Mouse (Mus musculus) lung, postnatal 0 days (tissue): ENCODE data around the gene Aldh18a1. TPM values are rescaled to one million over a fixed set of nuclear protein-coding genes. Genes with fewer than 3 reads are reported as not detected.
"Not testable (repeated sequence)": the region's sequence is repeated elsewhere in the genome, so short reads cannot be mapped to it uniquely, and the experiment has no call there.

ENCODE experiments used
- ATAC-seq: fragments of 200-750 bp; cut with Nextera tagmentation; 2 replicates; pipeline ENCODE4 v1.8.0; 2017; ENCODE audit warnings: moderate library complexity
- DNase-seq: peaks from one replicate; pipeline ENCODE4 v3.0.0-alpha.2; 2016; ENCODE audit warnings: low spot score
- H3K27ac ChIP-seq: fragments of 300-500 bp; sonication (generic); 2 replicates; pipeline ENCODE4 v1.5.1; 2014; ENCODE audit warnings: antibody characterized with exemption, mild to moderate bottlenecking, low read length, mixed read lengths
- H3K27me3 ChIP-seq: fragments of 300-500 bp; sonication (generic); replicated peaks from 2 replicates; pipeline ENCODE4 v1.6.1; 2014; ENCODE audit warnings: low read length, mixed read lengths; ENCODE audit not compliant: insufficient read depth
- H3K36me3 ChIP-seq: fragments of 300-500 bp; sonication (generic); 2 replicates; pipeline ENCODE4 v1.6.1; 2014; ENCODE audit warnings: low read length, mixed read lengths; ENCODE audit not compliant: insufficient read depth
- H3K4me1 ChIP-seq: fragments of 300-500 bp; sonication (generic); 2 replicates; pipeline ENCODE4 v1.6.1; 2014; ENCODE audit warnings: antibody characterized with exemption, low read depth, low read length, mixed read lengths; ENCODE audit not compliant: insufficient read depth
- H3K4me2 ChIP-seq: fragments of 300-500 bp; sonication (generic); replicated peaks from 2 replicates; pipeline ENCODE4 v1.6.1; 2014; ENCODE audit warnings: low read depth, mild to moderate bottlenecking, low read length, moderate library complexity, mixed read lengths
- H3K4me3 ChIP-seq: fragments of 300-500 bp; sonication (generic); 2 replicates; pipeline ENCODE4 v1.5.1; 2014; ENCODE audit warnings: low read depth, low read length
- H3K9ac ChIP-seq: fragments of 300-500 bp; sonication (generic); replicated peaks from 2 replicates; pipeline ENCODE4 v1.6.1; 2014; ENCODE audit warnings: low read depth, mild to moderate bottlenecking
- H3K9me3 ChIP-seq: fragments of 300-500 bp; sonication (generic); 2 replicates; pipeline ENCODE4 v1.6.1; 2016; ENCODE audit warnings: low read length, mixed read lengths
- CTCF ChIP-seq: IDR thresholded peaks from 2 replicates; pipeline ENCODE4 v1.5.1; 2016; ENCODE audit warnings: antibody characterized with exemption, mild to moderate bottlenecking
- EP300 ChIP-seq: IDR thresholded peaks from 2 replicates; pipeline ENCODE4 v1.6.1; 2016; ENCODE audit warnings: antibody characterized with exemption, mild to moderate bottlenecking, control low read depth
- WGBS: fragments of 180-500 bp; shearing (Covaris S2); extraction: QIAGEN DNeasy Blood & Tissue Kit; methylation state at CpG from one replicate; pipeline ENCODE4 v1.1.7; 2014; 5-methylcytosine and 5-hydroxymethylcytosine counted together
- polyA plus RNA-seq: library from polyadenylated mRNA; unstranded; fragments of >200 nt; fragmentation: Nextera tagmentation; extraction: Ambion mirVana; gene quantifications from 2 replicates; pipeline ENCODE4 v1.2.1, GENCODE M21; 2015

Gene Aldh18a1
- polyA plus RNA-seq, 1 experiment from 2014 or later: 11.1 TPM

- DNase-seq (peak; percentile 99), ATAC-seq (peak; percentile 100)
- Histone ChIP-seq H3K27ac (no peak within 1 kb of the TSS), H3K4me3 (peak within 1 kb of the TSS; percentile 58), H3K4me1 (no peaks in the 10 kb centered on the region), H3K27me3 (no peaks in the 10 kb centered on the region), H3K4me2 (peak within 1 kb of the TSS; percentile 66), H3K9me3 (no peaks in the 10 kb centered on the region), H3K9ac (peak within 1 kb of the TSS; percentile 13; the same call in 1 of the 2 replicates), H3K36me3 (peaks cover 4% of the 10 kb centered on the region; the same call in 1 of the 2 replicates)
- TF ChIP-seq EP300 (no peak), CTCF (peak; percentile 98)
- under 1% methylated on average over 45 of the region's 45 CpGs for WGBS
These were observed 23.7 kb upstream of the Aldh18a1 start, which contains the start of the genes Tctn3 and Entpd1 for GRCm38 (mm10) chr19:40611830-40612506. Gene Tctn3 (minus strand): TSS chr19:40612233. Gene Entpd1 (plus strand): TSS chr19:40612366.

- Histone ChIP-seq H3K4me1 (no peaks in the 10 kb centered on the region), H3K36me3 (peaks cover 7% of the 10 kb centered on the region; the same call in 1 of the 2 replicates), H3K9me3 (no peaks in the 10 kb centered on the region), H3K9ac (no peak overlapping the region), H3K4me2 (no peak overlapping the region), H3K27ac (no peak overlapping the region), H3K4me3 (no peak overlapping the region), H3K27me3 (no peaks in the 10 kb centered on the region)
- TF ChIP-seq EP300 (no peak), CTCF (no peak)
- no peak for DNase-seq
- ATAC-seq: no peak
- 83% methylated on average over 6 of the region's 6 CpGs for WGBS
These were observed 19.4 kb upstream of the Aldh18a1 start for GRCm38 (mm10) chr19:40607676-40608075.

GRCm38 (mm10) chr19:40605189-40605588 is 16.9 kb upstream of the Aldh18a1 start:
- Histone ChIP-seq H3K9me3 (no peaks in the 10 kb centered on the region), H3K36me3 (peaks cover 7% of the 10 kb centered on the region; the same call in 1 of the 2 replicates), H3K27me3 (no peaks in the 10 kb centered on the region), H3K4me3 (no peak overlapping the region), H3K27ac (no peak overlapping the region), H3K4me1 (no peaks in the 10 kb centered on the region), H3K9ac (no peak overlapping the region), H3K4me2 (no peak overlapping the region)
- no peak for TF ChIP-seq EP300
- WGBS: 89% methylated on average over 9 of the region's 9 CpGs
- ATAC-seq: no peak
- DNase-seq: no peak

GRCm38 (mm10) chr19:40601870-40602269 is 13.6 kb upstream of the Aldh18a1 start:
- ATAC-seq: no peak
- no peaks in the 10 kb centered on the region for H3K27me3 ChIP-seq
- no peak overlapping the region for H3K4me3 ChIP-seq
- 86% methylated on average over 3 of the region's 3 CpGs for WGBS
- H3K9me3 ChIP-seq: no peaks in the 10 kb centered on the region
- TF ChIP-seq CTCF (no peak), EP300 (no peak)
- H3K4me1 ChIP-seq: no peaks in the 10 kb centered on the region
- no peak overlapping the region for H3K4me2 ChIP-seq
- H3K9ac ChIP-seq: no peak overlapping the region
- no peak overlapping the region for H3K27ac ChIP-seq
- H3K36me3 ChIP-seq: peaks cover 2% of the 10 kb centered on the region; the same call in 1 of the 2 replicates
- DNase-seq: no peak

DNA sequence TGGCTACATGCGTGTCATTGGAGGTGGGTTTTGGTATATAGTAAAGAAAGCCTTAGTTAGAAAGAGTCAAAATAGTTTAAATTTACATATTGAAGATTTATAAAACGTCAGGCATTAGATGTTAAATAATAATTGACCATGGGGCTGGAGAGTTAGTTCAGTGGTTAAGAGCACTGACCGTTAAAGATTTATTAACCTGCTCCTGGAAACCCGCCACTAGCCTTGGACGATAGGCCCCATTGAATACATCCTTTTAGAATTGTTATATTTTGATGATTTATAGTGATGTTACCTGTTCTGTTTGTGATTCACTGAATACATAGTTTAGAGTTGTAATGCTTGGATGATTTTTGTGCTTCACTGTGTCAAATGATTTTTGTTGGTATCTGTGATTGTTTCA is 12.6 kb upstream of the Aldh18a1 start:
- H3K27ac ChIP-seq, H3K4me3 ChIP-seq, H3K9ac ChIP-seq, H3K4me1 ChIP-seq, H3K27me3 ChIP-seq, ATAC-seq, H3K36me3 ChIP-seq, H3K9me3 ChIP-seq, DNase-seq, H3K4me2 ChIP-seq: not testable (repeated sequence)
- 87% methylated on average over 5 of the region's 5 CpGs for WGBS

- Histone ChIP-seq H3K9ac (no peak overlapping the region), H3K9me3 (no peaks in the 10 kb centered on the region), H3K27ac (no peak overlapping the region), H3K4me3 (no peak overlapping the region), H3K4me2 (no peak overlapping the region), H3K4me1 (no peaks in the 10 kb centered on the region), H3K36me3 (no peaks in the 10 kb centered on the region; the same call in 1 of the 2 replicates), H3K27me3 (no peaks in the 10 kb centered on the region)
- no peak for TF ChIP-seq CTCF
- no peak for TF ChIP-seq EP300
- ATAC-seq (no peak), DNase-seq (no peak)
- 79% methylated on average over 8 of the region's 8 CpGs for WGBS
These were observed 7.6 kb upstream of the Aldh18a1 start for GRCm38 (mm10) chr19:40595831-40596230.
